Mouse (Mus musculus): ENCODE data around the gene 4933402D24Rik. TPM values are rescaled to one million over a fixed set of nuclear protein-coding genes. Genes with fewer than 3 reads are reported as not detected.

4933402D24Rik gene
- polyA plus RNA-seq, 1 experiment from 2014 or later = 0.32 TPM

Other genes with a start within 250 kb of the 4933402D24Rik start
- not detected in 2 replicates for gene Gm39653, start 153.3 kb downstream of the 4933402D24Rik start, polyA plus RNA-seq (2014; fragmentation: Nextera tagmentation; extraction: Ambion mirVana)
- not detected in 2 replicates for gene Dytn, start 82.3 kb downstream of the 4933402D24Rik start, polyA plus RNA-seq (2014; fragmentation: Nextera tagmentation; extraction: Ambion mirVana)
- gene Mdh1b, start 38.9 kb downstream of the 4933402D24Rik start, polyA plus RNA-seq (2014; fragmentation: Nextera tagmentation; extraction: Ambion mirVana) = not detected in 2 replicates
- gene Fastkd2, start 38.7 kb downstream of the 4933402D24Rik start, polyA plus RNA-seq (2014; fragmentation: Nextera tagmentation; extraction: Ambion mirVana) = 62.3 and 65.6 TPM in 2 replicates